Mouse (Mus musculus): ENCODE measurements around the gene Ssx2ip. TPM values are rescaled to one million over a fixed set of nuclear protein-coding genes. Genes with fewer than 3 reads are reported as not detected.
A peak's percentile ranks its signal among the peaks of the same experiment; 100 is the strongest.

Gene Ssx2ip
- polyA plus RNA-seq, 1 experiment from 2014 or later: 21.8 TPM

- Histone ChIP-seq H3K9ac (replicated peaks; ENCODE audit: low read depth) (no peak overlapping the region), H3K4me3 (ENCODE audit: low read depth, low read length) (no peak overlapping the region), H3K36me3 (ENCODE audit: insufficient read depth, low read length) (no peaks in the 10 kb centered on the region), H3K4me1 (ENCODE audit: insufficient read depth, low read depth, low read length) (peaks cover 7% of the 10 kb centered on the region), H3K27me3 (replicated peaks; ENCODE audit: insufficient read depth, low read length) (no peaks in the 10 kb centered on the region), H3K4me2 (replicated peaks; ENCODE audit: low read depth, low read length) (no peak overlapping the region), H3K27ac (ENCODE audit: low read length) (no peak overlapping the region), H3K9me3 (ENCODE audit: low read length) (no peaks in the 10 kb centered on the region)
- no peak for DNase-seq (ENCODE audit: low spot score)
- ATAC-seq: no peak
- TF ChIP-seq EP300 (IDR thresholded peaks at IDR 0.05) (no peak), CTCF (IDR thresholded peaks at IDR 0.05) (no peak)
- 71% methylated on average over 7 of the region's 7 CpGs for WGBS
These were observed 5.7 kb downstream of the Ssx2ip start for GRCm38 (mm10) chr3:146410114-146410513.

GRCm38 (mm10) chr3:146412008-146412407, 7.6 kb downstream of the Ssx2ip start:
- DNase-seq (ENCODE audit: low spot score) (no peak), ATAC-seq (no peak)
- no peak for TF ChIP-seq CTCF (IDR thresholded peaks at IDR 0.05)
- TF ChIP-seq EP300 (IDR thresholded peaks at IDR 0.05): no peak
- H3K4me2 ChIP-seq (replicated peaks; ENCODE audit: low read depth, low read length): no peak overlapping the region
- no peaks in the 10 kb centered on the region for H3K27me3 ChIP-seq (replicated peaks; ENCODE audit: insufficient read depth, low read length)
- WGBS: 66% methylated on average over 2 of the region's 2 CpGs
- peak overlapping the region; percentile 20; the same call in 1 of the 2 replicates for H3K27ac ChIP-seq (ENCODE audit: low read length)
- H3K36me3 ChIP-seq (ENCODE audit: insufficient read depth, low read length): no peaks in the 10 kb centered on the region
- H3K9ac ChIP-seq (replicated peaks; ENCODE audit: low read depth): no peak overlapping the region
- H3K4me3 ChIP-seq (ENCODE audit: low read depth, low read length): no peak overlapping the region
- H3K9me3 ChIP-seq (ENCODE audit: low read length): no peaks in the 10 kb centered on the region
- H3K4me1 ChIP-seq (ENCODE audit: insufficient read depth, low read depth, low read length): peaks cover 3% of the 10 kb centered on the region; the same call in 1 of the 2 replicates

- TF ChIP-seq CTCF (IDR thresholded peaks at IDR 0.05) (no peak), EP300 (IDR thresholded peaks at IDR 0.05) (0 out of 2 replicates have a peak, but pooled peaks have one; percentile 35)
- DNase-seq (ENCODE audit: low spot score) (peak; percentile 40), ATAC-seq (peak; percentile 60)
- Histone ChIP-seq H3K4me3 (ENCODE audit: low read depth, low read length) (no peak overlapping the region), H3K4me1 (ENCODE audit: insufficient read depth, low read depth, low read length) (peaks cover under 1% of the 10 kb centered on the region; the same call in 1 of the 2 replicates), H3K27ac (ENCODE audit: low read length) (peak overlapping the region; percentile 20; the same call in 1 of the 2 replicates), H3K4me2 (replicated peaks; ENCODE audit: low read depth, low read length) (no peak overlapping the region), H3K36me3 (ENCODE audit: insufficient read depth, low read length) (no peaks in the 10 kb centered on the region), H3K9ac (replicated peaks; ENCODE audit: low read depth) (no peak overlapping the region), H3K9me3 (ENCODE audit: low read length) (no peaks in the 10 kb centered on the region), H3K27me3 (replicated peaks; ENCODE audit: insufficient read depth, low read length) (no peaks in the 10 kb centered on the region)
- 56% methylated on average over 7 of the region's 7 CpGs for whole genome bisulfite sequencing
These were observed 8.0 kb downstream of the Ssx2ip start for GRCm38 (mm10) chr3:146412480-146412879.

- no peaks in the 10 kb centered on the region for H3K27me3 ChIP-seq (replicated peaks; ENCODE audit: insufficient read depth, low read length)
- H3K9ac ChIP-seq (replicated peaks; ENCODE audit: low read depth): no peak overlapping the region
- H3K4me1 ChIP-seq (ENCODE audit: insufficient read depth, low read depth, low read length): no peaks in the 10 kb centered on the region; the same call in 1 of the 2 replicates
- TF ChIP-seq CTCF (IDR thresholded peaks at IDR 0.05) (no peak), EP300 (IDR thresholded peaks at IDR 0.05) (no peak)
- H3K4me2 ChIP-seq (replicated peaks; ENCODE audit: low read depth, low read length): no peak overlapping the region
- H3K9me3 ChIP-seq (ENCODE audit: low read length): no peaks in the 10 kb centered on the region
- 68% methylated on average over 13 of the region's 13 CpGs for WGBS
- no peak overlapping the region for H3K4me3 ChIP-seq (ENCODE audit: low read depth, low read length)
- DNase-seq (ENCODE audit: low spot score): no peak
- H3K36me3 ChIP-seq (ENCODE audit: insufficient read depth, low read length): no peaks in the 10 kb centered on the region
- ATAC-seq: peak; percentile 47
- no peak overlapping the region for H3K27ac ChIP-seq (ENCODE audit: low read length)
These were observed 8.6 kb downstream of the Ssx2ip start for GRCm38 (mm10) chr3:146413016-146413415.

- Histone ChIP-seq H3K9me3 (ENCODE audit: low read length) (no peaks in the 10 kb centered on the region), H3K4me3 (ENCODE audit: low read depth, low read length) (no peak overlapping the region), H3K9ac (replicated peaks; ENCODE audit: low read depth) (no peak overlapping the region), H3K4me1 (ENCODE audit: insufficient read depth, low read depth, low read length) (no peaks in the 10 kb centered on the region; the same call in 1 of the 2 replicates), H3K4me2 (replicated peaks; ENCODE audit: low read depth, low read length) (no peak overlapping the region), H3K27me3 (replicated peaks; ENCODE audit: insufficient read depth, low read length) (no peaks in the 10 kb centered on the region), H3K36me3 (ENCODE audit: insufficient read depth, low read length) (0 out of 2 replicates have a peak, but pooled peaks cover 2% of the 10 kb centered on the region), H3K27ac (ENCODE audit: low read length) (no peak overlapping the region)
- 73% methylated on average over 4 of the region's 4 CpGs for WGBS
- ATAC-seq: no peak
- no peak for TF ChIP-seq EP300 (IDR thresholded peaks at IDR 0.05)
- TF ChIP-seq CTCF (IDR thresholded peaks at IDR 0.05): no peak
- DNase-seq (ENCODE audit: low spot score): no peak
These were observed 9.6 kb downstream of the Ssx2ip start for GRCm38 (mm10) chr3:146413992-146414391.

GRCm38 (mm10) chr3:146414555-146414954, 10.1 kb downstream of the Ssx2ip start:
- H3K4me1 ChIP-seq (ENCODE audit: insufficient read depth, low read depth, low read length): no peaks in the 10 kb centered on the region; the same call in 1 of the 2 replicates
- no peak overlapping the region for H3K4me2 ChIP-seq (replicated peaks; ENCODE audit: low read depth, low read length)
- no peak overlapping the region for H3K9ac ChIP-seq (replicated peaks; ENCODE audit: low read depth)
- no peak overlapping the region for H3K4me3 ChIP-seq (ENCODE audit: low read depth, low read length)
- H3K27ac ChIP-seq (ENCODE audit: low read length): no peak overlapping the region
- TF ChIP-seq EP300 (IDR thresholded peaks at IDR 0.05): no peak
- TF ChIP-seq CTCF (IDR thresholded peaks at IDR 0.05): no peak
- no peak for ATAC-seq
- H3K36me3 ChIP-seq (ENCODE audit: insufficient read depth, low read length): 0 out of 2 replicates have a peak, but pooled peaks cover 8% of the 10 kb centered on the region
- 88% methylated on average over 12 of the region's 12 CpGs for WGBS
- no peak for DNase-seq (ENCODE audit: low spot score)
- H3K9me3 ChIP-seq (ENCODE audit: low read length): no peaks in the 10 kb centered on the region
- H3K27me3 ChIP-seq (replicated peaks; ENCODE audit: insufficient read depth, low read length): no peaks in the 10 kb centered on the region
